Mouse (Mus musculus) liver, embryonic 14.5 days (tissue): ENCODE measurements at regions not wholly inside any gene's neighbourhood (a gene's known extent, or its start where the extent isn't known, plus 50 kb on each side); places are given as distances from the start of the nearest gene placed in this dataset.

Experiments
- CTCF ChIP-seq: IDR thresholded peaks from 2 replicates; pipeline ENCODE4 v1.5.1; 2016; ENCODE audit warnings: antibody characterized with exemption, low read depth, control low read depth
- EP300 ChIP-seq: IDR thresholded peaks from 2 replicates; pipeline ENCODE4 v1.6.1; 2016; ENCODE audit warnings: antibody characterized with exemption, low read depth

- no peak for TF ChIP-seq CTCF
- no peak for TF ChIP-seq EP300
Measured at GRCm38 (mm10) chr14:105684329-105684728, 212.3 kb downstream of the Spry2 start.
